Mouse (Mus musculus) cortical plate, adult 2 months (tissue): ENCODE results near the gene Nlrp6.

Source experiments
- CTCF ChIP-seq: fragments of 200-500 bp; IDR thresholded peaks from 2 replicates; pipeline ENCODE4 v1.5.1; 2011; ENCODE audit warnings: mild to moderate bottlenecking, control low read depth, low read length; ENCODE audit not compliant: insufficient read depth; ENCODE audit errors: extremely low read depth
- POLR2A ChIP-seq: fragments of 200-500 bp; IDR thresholded peaks from 2 replicates; pipeline ENCODE4 v1.6.1; 2011; ENCODE audit warnings: mild to moderate bottlenecking, low read length, control low read depth; ENCODE audit not compliant: insufficient read depth; ENCODE audit errors: extremely low read depth

GRCm38 (mm10) chr7:140952441-140952840 is 31.7 kb downstream of the Nlrp6 start:
- TF ChIP-seq CTCF, result no peak
- TF ChIP-seq POLR2A, result no peak
